Mouse (Mus musculus): Measurements from ENCODE around the gene Senp3. TPM values are rescaled to one million over a fixed set of nuclear protein-coding genes. Genes with fewer than 3 reads are reported as not detected.

Gene Senp3
- total and polyA plus RNA-seq, 3 experiments, result 116 to 303 (median 256) TPM

DNA sequence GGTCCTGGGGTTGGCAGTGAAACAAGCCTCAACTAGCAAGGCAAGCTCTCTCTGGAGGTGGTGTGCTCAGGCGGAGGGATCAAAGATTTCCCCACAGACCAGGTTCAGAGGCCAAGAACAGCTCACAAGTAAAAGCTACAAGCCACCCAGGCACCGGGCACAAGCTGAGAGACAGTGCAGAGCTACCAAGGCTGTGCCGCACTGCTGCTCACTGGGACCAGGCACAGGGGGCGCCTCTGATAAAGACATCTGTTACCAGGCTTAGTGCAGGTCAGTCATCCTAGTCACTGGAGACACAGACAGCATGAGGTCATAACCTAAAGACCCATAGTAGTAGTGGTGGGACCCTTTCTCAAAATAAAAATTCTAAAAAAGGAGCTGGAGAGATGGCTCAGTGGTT, 35.1 kb upstream of the Senp3 start:
- Histone ChIP-seq H3K79me2 (replicated peaks; ENCODE audit: control insufficient read depth, extremely low read depth, insufficient read depth, poor library complexity, severe bottlenecking) (no peaks in the 10 kb centered on the region), H3K27me3 (replicated peaks) (peaks cover 2% of the 10 kb centered on the region), H3K9ac (ENCODE audit: insufficient read depth, low read depth) (no peak overlapping the region), H3K4me3 (replicated peaks in 1 of 3; ENCODE audit: low read depth in 2 of 3, low read length in 2 of 3, poor library complexity in 1 of 3) (no peak overlapping the region), H3K9me3 (replicated peaks; ENCODE audit: low read length) (peaks cover 3% of the 10 kb centered on the region), H3K4me1 (ENCODE audit: control insufficient read depth in 1 of 2, insufficient read depth in 2 of 2) (no peaks in the 10 kb centered on the region), H3K27ac (ENCODE audit: insufficient read depth, low read depth) (no peak overlapping the region), H3K36me3 (replicated peaks in 1 of 2; ENCODE audit: control insufficient read depth in 1 of 2, insufficient read depth in 1 of 2, low read length in 1 of 2) (no peaks in the 10 kb centered on the region), H3K4me2 (ENCODE audit: insufficient read depth, low read depth, poor library complexity, severe bottlenecking) (no peak overlapping the region)
- TF ChIP-seq JUN (IDR thresholded peaks at IDR 0.05; ENCODE audit: insufficient read depth, low read depth, low read length) (no peak), GABPA (IDR thresholded peaks at IDR 0.05; ENCODE audit: insufficient replicate concordance, low read depth, low read length) (no peak), JUND (conservative IDR thresholded peaks at IDR 0.05; ENCODE audit: low read depth, low read length) (no peak), BHLHE40 (IDR thresholded peaks at IDR 0.05; ENCODE audit: low read depth, low read length) (no peak), MAFK (IDR thresholded peaks at IDR 0.05; ENCODE audit: insufficient replicate concordance, low read length) (no peak), MAZ (IDR thresholded peaks at IDR 0.05; ENCODE audit: low read depth, low read length) (no peak), PAX5 (IDR thresholded peaks at IDR 0.05; ENCODE audit: low read length) (no peak), HCFC1 (IDR thresholded peaks at IDR 0.05; ENCODE audit: low read depth, low read length) (no peak), USF1 (IDR thresholded peaks at IDR 0.05; ENCODE audit: low read depth, low read length) (no peak), ZKSCAN1 (IDR thresholded peaks at IDR 0.05; ENCODE audit: borderline replicate concordance, low read depth, low read length) (no peak), NRF1 (IDR thresholded peaks at IDR 0.05; ENCODE audit: low read depth, low read length) (no peak), TCF12 (IDR thresholded peaks at IDR 0.05; ENCODE audit: low read depth, low read length) (no peak), CHD1 (IDR thresholded peaks at IDR 0.05; ENCODE audit: low read depth, low read length) (no peak), CTCF (conservative IDR thresholded peaks at IDR 0.05 in 1 of 2, IDR thresholded peaks at IDR 0.05 in 1 of 2; ENCODE audit: low read depth in 2 of 2, low read length in 2 of 2) (no peak; a peak in 1 of 4 replicates), MYC (IDR thresholded peaks at IDR 0.05; ENCODE audit: low read depth, low read length) (no peak), E2F4 (IDR thresholded peaks at IDR 0.05; ENCODE audit: insufficient replicate concordance, low read depth, low read length) (no peak), ETS1 (conservative IDR thresholded peaks at IDR 0.05; ENCODE audit: low read depth, low read length) (no peak), MAX (IDR thresholded peaks at IDR 0.05; ENCODE audit: low read length) (no peak), EP300 (IDR thresholded peaks at IDR 0.05; ENCODE audit: low read length) (no peak), RAD21 (IDR thresholded peaks at IDR 0.05; ENCODE audit: low read depth, low read length) (no peak)
- in situ Hi-C loops (cut with MboI; ENCODE audit: low pct_ligation_motif_present, low pct_unique_long_range_greater_than_20kb, low sequenced_read_pairs), result no loop called here
- dilution Hi-C loops (cut with MboI; ENCODE audit: extremely low pct_ligation_motif_present, extremely low pct_unique_long_range_greater_than_20kb, low sequenced_read_pairs), result no loop called here
- no peak for DNase-seq (ENCODE audit: extremely low read depth)

DNA sequence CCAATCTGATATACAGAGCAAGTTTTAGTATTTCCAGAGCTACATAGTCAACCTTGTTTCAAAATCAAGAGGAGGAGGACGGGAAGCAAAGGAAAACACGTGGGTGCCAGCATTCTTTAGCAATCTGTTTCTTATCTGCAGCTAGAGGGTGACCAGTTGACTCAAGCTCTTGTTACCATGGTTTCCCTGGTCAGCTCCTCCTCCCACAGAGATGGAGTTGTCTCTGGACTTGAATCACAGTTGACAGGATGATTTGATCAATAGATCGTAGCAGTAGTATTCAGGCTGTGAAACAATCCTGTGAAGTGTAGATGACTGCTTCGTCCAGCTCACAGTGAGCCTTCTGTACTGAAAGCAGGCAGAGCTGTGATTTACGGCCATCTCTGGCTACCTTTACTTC, 34.0 kb upstream of the Senp3 start:
- Histone ChIP-seq H3K79me2 (replicated peaks; ENCODE audit: control insufficient read depth, extremely low read depth, insufficient read depth, poor library complexity, severe bottlenecking) (no peaks in the 10 kb centered on the region), H3K27ac (ENCODE audit: insufficient read depth, low read depth) (no peak overlapping the region), H3K4me1 (ENCODE audit: control insufficient read depth in 1 of 2, insufficient read depth in 2 of 2) (no peaks in the 10 kb centered on the region), H3K9ac (ENCODE audit: insufficient read depth, low read depth) (no peak overlapping the region), H3K4me3 (replicated peaks in 1 of 3; ENCODE audit: low read depth in 2 of 3, low read length in 2 of 3, poor library complexity in 1 of 3) (no peak overlapping the region), H3K9me3 (replicated peaks; ENCODE audit: low read length) (peaks cover 3% of the 10 kb centered on the region), H3K4me2 (ENCODE audit: insufficient read depth, low read depth, poor library complexity, severe bottlenecking) (no peak overlapping the region), H3K36me3 (replicated peaks in 1 of 2; ENCODE audit: control insufficient read depth in 1 of 2, insufficient read depth in 1 of 2, low read length in 1 of 2) (no peaks in the 10 kb centered on the region), H3K27me3 (replicated peaks) (peaks cover 2% of the 10 kb centered on the region)
- in situ Hi-C loops (cut with MboI; ENCODE audit: low pct_ligation_motif_present, low pct_unique_long_range_greater_than_20kb, low sequenced_read_pairs) (no loop called here), dilution Hi-C loops (cut with MboI; ENCODE audit: extremely low pct_ligation_motif_present, extremely low pct_unique_long_range_greater_than_20kb, low sequenced_read_pairs) (no loop called here)
- TF ChIP-seq MYC (IDR thresholded peaks at IDR 0.05; ENCODE audit: low read depth, low read length) (no peak), SMC3 (IDR thresholded peaks at IDR 0.05; ENCODE audit: low read depth, low read length) (no peak), NELFE (IDR thresholded peaks at IDR 0.05; ENCODE audit: low read depth, low read length) (no peak), GABPA (IDR thresholded peaks at IDR 0.05; ENCODE audit: insufficient replicate concordance, low read depth, low read length) (no peak), CTCF (conservative IDR thresholded peaks at IDR 0.05 in 1 of 2, IDR thresholded peaks at IDR 0.05 in 1 of 2; ENCODE audit: low read depth in 2 of 2, low read length in 2 of 2) (no peak), POLR2AphosphoS2 (IDR thresholded peaks at IDR 0.05; ENCODE audit: low read depth, low read length) (no peak), MAX (IDR thresholded peaks at IDR 0.05; ENCODE audit: low read length) (no peak), ZKSCAN1 (IDR thresholded peaks at IDR 0.05; ENCODE audit: borderline replicate concordance, low read depth, low read length) (no peak), MAZ (IDR thresholded peaks at IDR 0.05; ENCODE audit: low read depth, low read length) (no peak), ETS1 (conservative IDR thresholded peaks at IDR 0.05; ENCODE audit: low read depth, low read length) (no peak), SIN3A (IDR thresholded peaks at IDR 0.05; ENCODE audit: low read length) (no peak), EP300 (IDR thresholded peaks at IDR 0.05; ENCODE audit: low read length) (no peak), ZMIZ1 (IDR thresholded peaks at IDR 0.05; ENCODE audit: low read depth, low read length) (no peak), POLR2A (IDR thresholded peaks at IDR 0.05; ENCODE audit: low read depth, low read length) (no peak)
- DNase-seq (ENCODE audit: extremely low read depth), result no peak

All from CH12.LX (cell line).